Mouse (Mus musculus) intestine, embryonic 14.5 days (tissue): ENCODE measurements around the gene Rnf169. TPM values are rescaled to one million over a fixed set of nuclear protein-coding genes. Genes with fewer than 3 reads are reported as not detected.
"Not testable (repeated sequence)": the region's sequence is repeated elsewhere in the genome, so short reads cannot be mapped to it uniquely, and the experiment has no call there.

Source experiments
- ATAC-seq: fragments of 200-750 bp; cut with Nextera tagmentation; replicated peaks from 2 replicates; pipeline ENCODE4 v1.8.0; 2017; ENCODE audit warnings: low read depth, moderate number of reproducible peaks, moderate TSS enrichment, moderate library complexity; ENCODE audit not compliant: low FRiP score, low TSS enrichment
- DNase-seq: peaks from one replicate; pipeline ENCODE4 v3.0.0-alpha.2; 2018; ENCODE audit warnings: low spot score
- H3K27ac ChIP-seq: fragments of 300-500 bp; sonication (generic); 2 replicates; pipeline ENCODE4 v1.5.1; 2014; ENCODE audit warnings: low read depth, mild to moderate bottlenecking, control low read depth
- H3K27me3 ChIP-seq: fragments of 300-500 bp; sonication (generic); replicated peaks from 2 replicates; pipeline ENCODE4 v1.6.1; 2014; ENCODE audit warnings: low read length, control low read depth; ENCODE audit not compliant: control insufficient read depth, insufficient read depth
- H3K36me3 ChIP-seq: fragments of 300-500 bp; sonication (generic); 2 replicates; pipeline ENCODE4 v1.6.1; 2014; ENCODE audit warnings: low read length, control low read depth; ENCODE audit not compliant: control insufficient read depth, insufficient read depth
- H3K4me1 ChIP-seq: fragments of 300-500 bp; sonication (generic); replicated peaks from 2 replicates; pipeline ENCODE4 v1.6.1; 2014; ENCODE audit warnings: low read length, control low read depth, mixed read lengths; ENCODE audit not compliant: control insufficient read depth, insufficient read depth
- H3K4me2 ChIP-seq: fragments of 300-500 bp; sonication (generic); 2 replicates; pipeline ENCODE4 v1.6.1; 2014; ENCODE audit warnings: low read length
- H3K4me3 ChIP-seq: fragments of 300-500 bp; sonication (generic); 2 replicates; pipeline ENCODE4 v1.5.1; 2014; ENCODE audit warnings: low read depth, low read length, control low read depth, mixed read lengths
- H3K9ac ChIP-seq: fragments of 300-500 bp; sonication (generic); 2 replicates; pipeline ENCODE4 v1.6.1; 2014; ENCODE audit warnings: mild to moderate bottlenecking, low read length
- H3K9me3 ChIP-seq: fragments of 300-500 bp; sonication (generic); 2 replicates; pipeline ENCODE4 v1.6.1; 2016; ENCODE audit warnings: low read length, control low read depth; ENCODE audit not compliant: control insufficient read depth
- WGBS: fragments of 180-500 bp; shearing (Covaris S2); extraction: QIAGEN DNeasy Blood & Tissue Kit; methylation state at CpG from one replicate; pipeline ENCODE4 v1.1.7; 2014; 5-methylcytosine and 5-hydroxymethylcytosine counted together
- polyA plus RNA-seq: library from polyadenylated mRNA; unstranded; fragments of >200 nt; fragmentation: Nextera tagmentation; extraction: Ambion mirVana; gene quantifications from 2 replicates; pipeline ENCODE4 v1.2.1, GENCODE M21; 2014

Gene Rnf169
- polyA plus RNA-seq, 1 experiment from 2014 or later: 6.7 TPM

GRCm38 (mm10) chr7:99975819-99976575, 4.3 kb downstream of the Rnf169 start:
- no peak overlapping the region for H3K27ac ChIP-seq
- no peak for DNase-seq

GRCm38 (mm10) chr7:99974208-99974970, 5.9 kb downstream of the Rnf169 start:
- Histone ChIP-seq H3K4me2 (no peak overlapping the region), H3K36me3 (no peaks in the 10 kb centered on the region), H3K27me3 (no peaks in the 10 kb centered on the region), H3K4me3 (no peak overlapping the region), H3K4me1 (peaks cover 22% of the 10 kb centered on the region; the same call in 1 of the 2 replicates), H3K27ac (no peak overlapping the region), H3K9me3 (no peaks in the 10 kb centered on the region), H3K9ac (no peak overlapping the region)
- WGBS: 70% methylated on average over 10 of the region's 10 CpGs
- no peak for ATAC-seq
- no peak for DNase-seq

More at GRCm38 (mm10) chr7:99975819-99976575, 4.3 kb downstream of the Rnf169 start:
- ATAC-seq: no peak
- WGBS: 76% methylated on average over 5 of the region's 5 CpGs
- no peak overlapping the region for H3K9ac ChIP-seq
- H3K4me3 ChIP-seq: no peak overlapping the region
- H3K36me3 ChIP-seq: no peaks in the 10 kb centered on the region
- H3K4me1 ChIP-seq: peaks cover 22% of the 10 kb centered on the region; the same call in 1 of the 2 replicates
- no peaks in the 10 kb centered on the region for H3K27me3 ChIP-seq
- H3K4me2 ChIP-seq: no peak overlapping the region
- H3K9me3 ChIP-seq: no peaks in the 10 kb centered on the region

GRCm38 (mm10) chr7:99972912-99973311, 7.3 kb downstream of the Rnf169 start:
- 72% methylated on average over 3 of the region's 3 CpGs for WGBS
- H3K4me2 ChIP-seq, H3K9me3 ChIP-seq, H3K36me3 ChIP-seq, ATAC-seq, H3K9ac ChIP-seq, H3K27ac ChIP-seq, H3K4me3 ChIP-seq, H3K27me3 ChIP-seq: not testable (repeated sequence)
- peak; percentile 49 for DNase-seq
- H3K4me1 ChIP-seq: peaks cover 19% of the 10 kb centered on the region; the same call in 1 of the 2 replicates

GRCm38 (mm10) chr7:99971926-99972325, 8.3 kb downstream of the Rnf169 start:
- 50% methylated on average over 2 of the region's 2 CpGs for WGBS
- H3K4me1 ChIP-seq: peaks cover 19% of the 10 kb centered on the region; the same call in 1 of the 2 replicates
- no peak for ATAC-seq
- H3K36me3 ChIP-seq: no peaks in the 10 kb centered on the region
- H3K9me3 ChIP-seq: no peaks in the 10 kb centered on the region
- H3K4me2 ChIP-seq: no peak overlapping the region
- H3K27ac ChIP-seq: no peak overlapping the region
- no peak overlapping the region for H3K9ac ChIP-seq
- no peak for DNase-seq
- H3K4me3 ChIP-seq: no peak overlapping the region
- no peaks in the 10 kb centered on the region for H3K27me3 ChIP-seq

- peaks cover 28% of the 10 kb centered on the region for H3K4me1 ChIP-seq
- H3K27ac ChIP-seq: no peak overlapping the region
Measured at GRCm38 (mm10) chr7:99969151-99969550, 11.1 kb downstream of the Rnf169 start.

GRCm38 (mm10) chr7:99966011-99966721, 14.1 kb downstream of the Rnf169 start:
- DNase-seq (peak; percentile 51), ATAC-seq (no peak)
- 48% methylated on average over 9 of the region's 9 CpGs for WGBS
- H3K27me3 ChIP-seq: no peaks in the 10 kb centered on the region
- no peak overlapping the region for H3K9ac ChIP-seq
- no peak overlapping the region for H3K4me3 ChIP-seq
- H3K36me3 ChIP-seq: no peaks in the 10 kb centered on the region
- H3K4me2 ChIP-seq: peak overlapping the region; percentile 34
- H3K4me1 ChIP-seq: peaks cover 29% of the 10 kb centered on the region
- H3K9me3 ChIP-seq: no peaks in the 10 kb centered on the region
- peak overlapping the region; percentile 82 for H3K27ac ChIP-seq

More at GRCm38 (mm10) chr7:99969151-99969550, 11.1 kb downstream of the Rnf169 start:
- no peaks in the 10 kb centered on the region for H3K36me3 ChIP-seq
- H3K9me3 ChIP-seq: no peaks in the 10 kb centered on the region
- no peak overlapping the region for H3K4me3 ChIP-seq
- H3K9ac ChIP-seq: no peak overlapping the region
- no peaks in the 10 kb centered on the region for H3K27me3 ChIP-seq
- no peak overlapping the region for H3K4me2 ChIP-seq
- whole genome bisulfite sequencing: 66% methylated on average over 4 of the region's 4 CpGs
- DNase-seq (peak; percentile 24), ATAC-seq (no peak)

GRCm38 (mm10) chr7:99965020-99965841, 15.0 kb downstream of the Rnf169 start:
- 17% methylated on average over 9 of the region's 9 CpGs for WGBS
- peaks cover 30% of the 10 kb centered on the region for H3K4me1 ChIP-seq
- no peaks in the 10 kb centered on the region for H3K27me3 ChIP-seq
- no peaks in the 10 kb centered on the region for H3K9me3 ChIP-seq
- no peaks in the 10 kb centered on the region for H3K36me3 ChIP-seq
- 0 out of 2 replicates have a peak overlapping the region, but pooled peaks have one; percentile 2 for H3K4me3 ChIP-seq
- peak overlapping the region; percentile 34 for H3K4me2 ChIP-seq
- ATAC-seq (peak; percentile 68), DNase-seq (peak; percentile 66)
- peak overlapping the region; percentile 82 for H3K27ac ChIP-seq
- H3K9ac ChIP-seq: no peak overlapping the region
